ENCODE assay signal across 8 mouse cellular contexts in the genomic region with DNA sequence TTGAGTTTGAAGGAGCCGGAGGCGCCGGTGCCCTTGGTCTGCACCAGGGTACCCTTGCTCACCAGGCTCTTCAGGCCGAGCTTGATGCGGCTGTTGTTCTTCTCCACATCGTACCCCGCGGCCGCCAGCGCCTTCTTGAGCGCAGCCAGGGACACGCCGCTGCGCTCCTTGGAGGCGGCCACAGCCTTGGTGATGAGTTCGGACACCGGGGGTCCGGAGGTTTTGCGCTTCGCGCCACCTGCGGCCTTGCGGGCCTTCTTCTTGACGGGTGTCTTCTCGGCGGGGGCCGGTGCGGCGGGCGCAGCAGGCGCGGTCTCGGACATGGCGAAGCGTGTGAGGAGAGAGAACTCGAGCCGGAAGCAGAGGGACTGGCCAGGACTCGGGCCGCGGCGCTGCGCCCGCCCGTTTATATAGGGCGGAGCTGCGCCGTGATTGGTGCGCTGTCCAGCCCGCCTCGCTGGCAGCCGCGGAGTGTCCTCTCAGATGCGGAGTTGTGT. TPM values are rescaled to one million over a fixed set of nuclear protein-coding genes. Genes with fewer than 3 reads are reported as not detected.
DNase-seq lines count a peak whose midpoint lies in the region; ATAC-seq lines count a peak whose summit lies in the region.
"Not testable (repeated sequence)": the region's sequence is repeated elsewhere in the genome, so short reads cannot be mapped to it uniquely, and the experiment has no call there.

A gene (minus strand): TSS at position 384 of the 497 bp plus-strand sequence.

- peak within 1 kb of the TSS; percentile 89 for H3K9ac ChIP-seq in hindbrain, embryonic 11.5 days (ENCODE audit: low read depth, low read length)

- H3K27ac ChIP-seq in hindbrain, embryonic 11.5 days (ENCODE audit: low read depth, low read length) = peak within 1 kb of the TSS; percentile 96

- WGBS in hindbrain, embryonic 11.5 days = under 1% methylated on average over 51 of the region's 53 CpGs

- not testable (repeated sequence) for H3K9me3 ChIP-seq in hindbrain, embryonic 11.5 days (ENCODE audit: control insufficient read depth, low read length)

- H3K27me3 ChIP-seq in hindbrain, embryonic 11.5 days (ENCODE audit: control insufficient read depth, insufficient read depth, low read length) = not testable (repeated sequence)

- peak; percentile 95 for ATAC-seq in hindbrain, embryonic 11.5 days (ENCODE audit: low FRiP score)

- DNase-seq in MEL-GATA-1-ER (ENCODE audit: extremely low read depth, low read depth) = peak; percentile 81
- DNase-seq in cerebellum, adult 9-10 months = peak; percentile 88
- peak; percentile 66 to 89 for DNase-seq in frontal cortex, adult 2 months (ENCODE audit: extremely low spot score in 1 of 2, low spot score in 1 of 2)
- peak; percentile 95 for DNase-seq in hindbrain, embryonic 11.5 days (ENCODE audit: low spot score)
- peak; percentile 86 to 89 for DNase-seq in layer of hippocampus, postnatal 10 days (ENCODE audit: low spot score in 2 of 2)
- peak; percentile 95 for DNase-seq in lung, postnatal 10 days
- DNase-seq in ovary, postnatal 36 days (ENCODE audit: low spot score) = peak; percentile 91
- DNase-seq in thymus, postnatal 25 days = peak; percentile 90

- not testable (repeated sequence) for H3K36me3 ChIP-seq in hindbrain, embryonic 11.5 days (ENCODE audit: control insufficient read depth, insufficient read depth, low read length)

- not testable (repeated sequence) for H3K4me1 ChIP-seq in hindbrain, embryonic 11.5 days (replicated peaks; ENCODE audit: control insufficient read depth, insufficient read depth, low read length)

- H3K4me2 ChIP-seq in hindbrain, embryonic 11.5 days (replicated peaks; ENCODE audit: low read depth, low read length) = peak within 1 kb of the TSS; percentile 93

- peak within 1 kb of the TSS; percentile 61 for H3K4me3 ChIP-seq in hindbrain, embryonic 11.5 days (ENCODE audit: low read depth, low read length)

RNA-seq across cellular contexts. Expression of the gene that starts here (rescaled TPM):
- polyA plus RNA-seq in frontal cortex, adult 2 months (2012; rRNA removed) = 2.8 and 3.3 TPM in 2 replicates
- 19.7 and 23.7 TPM in 2 replicates for polyA plus RNA-seq in hindbrain, embryonic 11.5 days (2014; fragmentation: Nextera tagmentation; extraction: Ambion mirVana)
- 10 to 100 TPM; 69.3 to 81.5 TPM for total RNA-seq in layer of hippocampus, postnatal 10 days (2021)

Comparison
In these comparisons a context has a peak if more than half of its experiments do, and no peak if none do; other contexts are left out.
1. Peak in every context shown above with its lines: DNase-seq, ATAC-seq, H3K4me3 ChIP-seq and H3K27ac ChIP-seq.